Mouse (Mus musculus) midbrain, embryonic 14.5 days (tissue): Measurements from ENCODE around the gene Arhgef17. TPM values are rescaled to one million over a fixed set of nuclear protein-coding genes. Genes with fewer than 3 reads are reported as not detected.
"Not testable (repeated sequence)": the region's sequence is repeated elsewhere in the genome, so short reads cannot be mapped to it uniquely, and the experiment has no call there.

Experiments
- ATAC-seq: fragments of 200-750 bp; cut with Nextera tagmentation; 2 replicates; pipeline ENCODE4 v1.8.0; 2017; ENCODE audit warnings: moderate number of reproducible peaks, moderate library complexity; ENCODE audit not compliant: low FRiP score, low TSS enrichment
- DNase-seq: peaks from one replicate; pipeline ENCODE4 v3.0.0-alpha.2; 2015
- H3K27ac ChIP-seq: fragments of 300-500 bp; sonication (generic); replicated peaks from 2 replicates; pipeline ENCODE4 v1.5.1; 2014; ENCODE audit warnings: mild to moderate bottlenecking, low read depth, low read length, moderate library complexity
- H3K27me3 ChIP-seq: fragments of 300-500 bp; sonication (generic); 2 replicates; pipeline ENCODE4 v1.6.1; 2014; ENCODE audit warnings: low read length, control low read depth, mixed read lengths; ENCODE audit not compliant: control insufficient read depth, insufficient read depth
- H3K36me3 ChIP-seq: fragments of 300-500 bp; sonication (generic); 2 replicates; pipeline ENCODE4 v1.6.1; 2014; ENCODE audit warnings: low read length, control low read depth; ENCODE audit not compliant: control insufficient read depth, insufficient read depth
- H3K4me1 ChIP-seq: fragments of 300-500 bp; sonication (generic); 2 replicates; pipeline ENCODE4 v1.6.1; 2014; ENCODE audit warnings: mild to moderate bottlenecking, antibody characterized with exemption, low read length, control low read depth; ENCODE audit not compliant: control insufficient read depth, insufficient read depth
- H3K4me2 ChIP-seq: fragments of 300-500 bp; sonication (generic); 2 replicates; pipeline ENCODE4 v1.6.1; 2014; ENCODE audit warnings: mild to moderate bottlenecking, low read length, moderate library complexity
- H3K4me3 ChIP-seq: fragments of 300-500 bp; sonication (generic); replicated peaks from 2 replicates; pipeline ENCODE4 v1.5.1; 2014; ENCODE audit warnings: low read depth, low read length
- H3K9ac ChIP-seq: fragments of 300-500 bp; sonication (generic); replicated peaks from 2 replicates; pipeline ENCODE4 v1.6.1; 2014; ENCODE audit warnings: mild to moderate bottlenecking, low read length, moderate library complexity
- H3K9me3 ChIP-seq: fragments of 300-500 bp; sonication (generic); 2 replicates; pipeline ENCODE4 v1.6.1; 2016; ENCODE audit warnings: low read length, control low read depth, mixed read lengths; ENCODE audit not compliant: control insufficient read depth
- WGBS: fragments of 180-500 bp; shearing (Covaris S2); extraction: QIAGEN DNeasy Blood & Tissue Kit; methylation state at CpG from one replicate; pipeline ENCODE4 v1.1.7; 2014; 5-methylcytosine and 5-hydroxymethylcytosine counted together
- polyA plus RNA-seq: library from polyadenylated mRNA; unstranded; fragments of >200 nt; fragmentation: Nextera tagmentation; extraction: Ambion mirVana; gene quantifications from 2 replicates; pipeline ENCODE4 v1.2.1, GENCODE M21; 2014

The Arhgef17 gene
- polyA plus RNA-seq, 1 experiment from 2014 or later, result 12.1 TPM

DNA sequence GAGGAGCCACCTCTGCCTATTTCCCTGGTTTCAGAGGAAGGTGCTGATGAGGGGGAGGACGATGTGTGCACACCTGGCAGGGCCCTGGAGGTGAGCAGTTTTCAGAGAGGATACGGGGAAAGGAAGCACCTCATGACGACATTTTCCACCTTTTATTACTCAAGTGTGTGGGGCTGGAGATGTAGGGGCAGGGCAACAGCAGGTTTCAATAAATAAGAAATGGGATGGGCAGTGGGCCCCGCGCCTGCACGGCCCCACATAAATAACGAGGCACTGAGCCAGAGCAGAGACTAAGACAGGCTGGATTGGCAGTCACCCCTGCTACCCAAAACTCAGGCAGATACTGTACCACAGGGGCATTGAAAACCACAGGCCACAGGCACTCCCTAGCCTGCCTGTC lies 85.9 kb downstream of the Arhgef17 start:
- H3K4me2 ChIP-seq, ATAC-seq, H3K9me3 ChIP-seq, H3K27ac ChIP-seq, H3K4me1 ChIP-seq, DNase-seq, H3K27me3 ChIP-seq, H3K9ac ChIP-seq, H3K4me3 ChIP-seq, H3K36me3 ChIP-seq: not testable (repeated sequence)
- WGBS, result 86% methylated on average over 7 of the region's 7 CpGs

GRCm38 (mm10) chr7:100845412-100845811 lies 86.5 kb downstream of the Arhgef17 start:
- no peaks in the 10 kb centered on the region for H3K27me3 ChIP-seq
- no peak overlapping the region for H3K9ac ChIP-seq
- WGBS, result 73% methylated on average over 1 of the region's 1 CpGs
- DNase-seq (no peak), ATAC-seq (no peak)
- no peak overlapping the region for H3K4me3 ChIP-seq
- no peaks in the 10 kb centered on the region for H3K9me3 ChIP-seq
- H3K36me3 ChIP-seq, result 0 out of 2 replicates have a peak, but pooled peaks cover 5% of the 10 kb centered on the region
- no peaks in the 10 kb centered on the region for H3K4me1 ChIP-seq
- H3K27ac ChIP-seq, result no peak overlapping the region
- no peak overlapping the region for H3K4me2 ChIP-seq

- no peak overlapping the region for H3K27ac ChIP-seq
- 0 out of 2 replicates have a peak, but pooled peaks cover 5% of the 10 kb centered on the region for H3K36me3 ChIP-seq
- no peak overlapping the region for H3K9ac ChIP-seq
- no peak for DNase-seq
- H3K4me1 ChIP-seq, result no peaks in the 10 kb centered on the region
- H3K4me3 ChIP-seq, result no peak overlapping the region
- H3K9me3 ChIP-seq, result no peaks in the 10 kb centered on the region
- no peaks in the 10 kb centered on the region for H3K27me3 ChIP-seq
- no peak overlapping the region for H3K4me2 ChIP-seq
- no peak for ATAC-seq
Observed at GRCm38 (mm10) chr7:100845026-100845400, 86.9 kb downstream of the Arhgef17 start.

DNA sequence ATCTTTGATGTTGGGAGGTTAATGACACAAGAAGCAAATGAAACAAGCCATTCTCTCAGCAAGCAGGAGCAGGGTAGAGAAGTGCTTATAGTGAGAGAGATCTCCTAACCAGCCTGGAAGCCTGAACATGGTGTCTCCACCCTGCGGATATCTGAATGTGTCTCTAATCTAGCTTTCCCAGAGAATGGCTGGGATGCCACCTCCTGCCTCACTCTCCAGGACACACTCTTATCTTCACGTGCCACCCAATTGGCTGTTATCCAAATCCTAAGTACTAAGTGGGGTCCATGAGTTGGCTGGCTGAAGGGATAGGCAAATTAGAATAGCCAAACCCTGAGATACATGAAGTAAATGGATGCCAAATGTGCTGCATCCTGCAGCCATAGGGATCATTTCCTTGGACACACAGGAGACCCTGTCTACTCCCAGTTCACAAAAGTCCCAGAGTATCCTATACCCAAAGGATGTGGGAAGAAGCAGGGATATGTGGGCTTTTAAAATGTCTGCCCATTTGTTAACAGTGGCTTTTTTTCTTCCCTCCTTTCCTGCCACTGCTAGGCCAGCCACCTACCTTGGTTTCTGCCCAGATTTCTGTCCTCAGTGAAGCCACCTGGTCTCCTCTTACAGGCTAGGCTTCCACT lies 87.4 kb downstream of the Arhgef17 start:
- ATAC-seq (no peak), DNase-seq (no peak)
- Histone ChIP-seq H3K27me3 (no peaks in the 10 kb centered on the region), H3K27ac (no peak overlapping the region), H3K4me3 (no peak overlapping the region), H3K4me2 (no peak overlapping the region), H3K4me1 (no peaks in the 10 kb centered on the region), H3K9ac (no peak overlapping the region), H3K9me3 (no peaks in the 10 kb centered on the region), H3K36me3 (0 out of 2 replicates have a peak, but pooled peaks cover 7% of the 10 kb centered on the region)
- 72% methylated on average over 2 of the region's 2 CpGs for WGBS

DNA sequence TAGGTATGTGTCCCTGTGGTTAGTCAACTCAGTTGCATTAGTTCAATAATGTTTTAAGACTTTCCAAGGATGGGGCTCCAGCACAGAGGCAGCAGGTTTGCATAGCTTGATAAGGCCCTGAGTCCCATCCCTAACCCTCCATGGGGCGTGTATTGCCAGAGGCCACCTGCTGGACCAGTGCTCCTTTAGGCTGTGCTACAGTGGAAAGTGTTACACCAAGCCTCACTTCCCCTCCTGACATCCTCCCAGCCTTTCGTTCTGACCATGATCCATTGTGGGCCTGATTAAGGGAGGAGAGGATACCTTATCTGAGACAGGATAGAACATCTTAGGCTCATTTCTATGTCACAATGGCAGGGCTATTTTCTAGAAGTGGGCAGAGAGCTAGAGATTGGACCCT lies 88.0 kb downstream of the Arhgef17 start:
- no peak overlapping the region for H3K9ac ChIP-seq
- H3K27me3 ChIP-seq, result no peaks in the 10 kb centered on the region
- ATAC-seq (no peak), DNase-seq (no peak)
- H3K36me3 ChIP-seq, result 0 out of 2 replicates have a peak, but pooled peaks cover 8% of the 10 kb centered on the region
- 93% methylated on average over 2 of the region's 2 CpGs for WGBS
- no peaks in the 10 kb centered on the region for H3K4me1 ChIP-seq
- H3K4me2 ChIP-seq, result no peak overlapping the region
- no peak overlapping the region for H3K27ac ChIP-seq
- no peak overlapping the region for H3K4me3 ChIP-seq
- no peaks in the 10 kb centered on the region for H3K9me3 ChIP-seq

GRCm38 (mm10) chr7:100842175-100842574 lies 89.7 kb downstream of the Arhgef17 start:
- Histone ChIP-seq H3K4me1 (no peaks in the 10 kb centered on the region), H3K9ac (no peak overlapping the region), H3K4me2 (no peak overlapping the region), H3K4me3 (no peak overlapping the region), H3K27me3 (no peaks in the 10 kb centered on the region), H3K27ac (no peak overlapping the region), H3K36me3 (peaks cover 24% of the 10 kb centered on the region), H3K9me3 (no peaks in the 10 kb centered on the region)
- 90% methylated on average over 5 of the region's 5 CpGs for WGBS
- DNase-seq (no peak), ATAC-seq (no peak)

DNA sequence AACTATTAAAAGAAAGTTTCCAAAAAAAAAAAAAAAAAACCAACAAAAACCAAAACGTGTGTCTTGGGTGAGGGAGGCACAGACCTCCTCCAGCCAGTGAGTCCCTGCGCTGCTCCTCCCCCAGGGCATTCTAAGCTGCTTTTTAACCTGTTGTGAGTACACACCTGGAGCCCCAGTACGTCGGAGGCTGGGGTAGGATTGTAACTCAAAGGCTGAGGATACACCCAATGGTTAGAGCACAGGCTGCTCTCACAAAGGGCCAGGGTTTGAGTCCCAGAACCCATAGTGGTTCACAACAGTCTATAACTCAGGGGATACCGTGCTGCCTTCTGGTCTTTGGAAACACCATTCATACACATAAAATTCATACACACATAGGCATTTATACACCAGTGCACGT lies 90.3 kb downstream of the Arhgef17 start:
- Histone ChIP-seq H3K36me3 (peaks cover 29% of the 10 kb centered on the region), H3K4me1 (no peaks in the 10 kb centered on the region), H3K9me3 (no peaks in the 10 kb centered on the region), H3K27me3 (no peaks in the 10 kb centered on the region), H3K4me2 (no peak overlapping the region), H3K27ac (no peak overlapping the region), H3K4me3 (no peak overlapping the region), H3K9ac (no peak overlapping the region)
- ATAC-seq (no peak), DNase-seq (no peak)
- WGBS, result 93% methylated on average over 6 of the region's 6 CpGs

DNA sequence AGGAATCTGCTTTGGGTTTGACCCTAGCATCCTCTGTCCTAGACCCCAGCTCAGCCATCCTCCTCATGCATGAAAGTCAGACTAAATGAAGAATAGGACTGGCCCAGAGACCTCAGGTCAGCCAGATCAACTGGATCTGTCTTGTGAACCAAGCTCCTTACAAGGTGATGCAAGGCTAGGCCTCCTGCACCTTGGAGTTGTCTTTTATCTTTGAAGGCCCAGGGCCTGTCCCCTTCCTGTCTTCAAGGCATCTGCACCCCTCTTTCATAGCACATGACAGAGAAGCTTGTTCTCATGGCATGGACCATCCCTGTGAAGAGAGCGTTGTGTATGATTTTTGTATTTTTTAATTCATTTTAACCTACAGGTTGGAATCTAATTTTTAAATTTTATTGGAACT lies 91.0 kb downstream of the Arhgef17 start:
- peaks cover 36% of the 10 kb centered on the region for H3K36me3 ChIP-seq
- no peak overlapping the region for H3K9ac ChIP-seq
- H3K4me1 ChIP-seq, result no peaks in the 10 kb centered on the region
- DNase-seq (no peak), ATAC-seq (no peak)
- no peak overlapping the region for H3K27ac ChIP-seq
- H3K9me3 ChIP-seq, result no peaks in the 10 kb centered on the region
- 94% methylated on average over 1 of the region's 1 CpGs for WGBS
- H3K4me3 ChIP-seq, result no peak overlapping the region
- no peaks in the 10 kb centered on the region for H3K27me3 ChIP-seq
- no peak overlapping the region for H3K4me2 ChIP-seq

DNA sequence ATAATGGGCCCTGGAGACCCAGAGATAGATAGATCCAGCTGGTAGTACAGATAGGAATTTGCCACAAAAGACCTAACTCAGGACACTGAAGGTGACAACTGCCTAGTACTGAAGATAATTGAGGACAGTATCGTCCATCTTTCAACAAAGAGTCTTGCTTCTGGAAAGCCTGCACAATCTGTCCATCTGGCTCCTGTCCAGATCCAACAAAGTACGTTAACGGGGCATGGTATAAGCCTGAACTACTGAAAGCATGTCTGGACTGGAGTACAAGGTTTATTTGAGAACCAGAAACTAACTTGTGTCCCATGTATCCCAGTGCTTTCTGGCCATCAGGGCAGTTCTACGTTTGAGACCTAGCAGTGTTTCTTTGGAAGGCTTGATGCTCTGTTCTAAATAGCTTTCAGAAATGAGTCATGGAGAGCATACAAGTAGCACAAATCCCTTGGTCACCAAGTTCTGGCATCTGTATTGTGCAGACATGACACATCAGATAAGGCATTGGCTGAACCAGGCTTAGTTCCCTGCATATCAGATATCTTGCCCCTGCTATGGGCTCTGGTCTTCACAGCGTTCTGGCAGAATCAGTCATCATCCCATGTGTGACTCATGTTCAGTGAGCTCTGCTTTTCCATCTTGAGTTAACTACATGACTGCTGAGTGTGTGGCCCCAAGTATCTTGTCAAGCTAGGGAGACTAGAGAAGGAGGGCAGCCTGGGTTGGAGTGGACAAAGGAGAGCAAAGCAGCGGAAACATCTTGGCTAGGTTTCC lies 92.1 kb downstream of the Arhgef17 start:
- H3K4me2 ChIP-seq, result no peak overlapping the region
- H3K4me1 ChIP-seq, result no peaks in the 10 kb centered on the region
- ATAC-seq (no peak), DNase-seq (no peak)
- H3K9ac ChIP-seq, result no peak overlapping the region
- 84% methylated on average over 6 of the region's 6 CpGs for WGBS
- no peaks in the 10 kb centered on the region for H3K27me3 ChIP-seq
- H3K9me3 ChIP-seq, result no peaks in the 10 kb centered on the region
- peaks cover 47% of the 10 kb centered on the region for H3K36me3 ChIP-seq
- no peak overlapping the region for H3K27ac ChIP-seq
- H3K4me3 ChIP-seq, result no peak overlapping the region
